Mouse (Mus musculus): ENCODE results near the gene Gosr2.

Gosr2 gene

DNA sequence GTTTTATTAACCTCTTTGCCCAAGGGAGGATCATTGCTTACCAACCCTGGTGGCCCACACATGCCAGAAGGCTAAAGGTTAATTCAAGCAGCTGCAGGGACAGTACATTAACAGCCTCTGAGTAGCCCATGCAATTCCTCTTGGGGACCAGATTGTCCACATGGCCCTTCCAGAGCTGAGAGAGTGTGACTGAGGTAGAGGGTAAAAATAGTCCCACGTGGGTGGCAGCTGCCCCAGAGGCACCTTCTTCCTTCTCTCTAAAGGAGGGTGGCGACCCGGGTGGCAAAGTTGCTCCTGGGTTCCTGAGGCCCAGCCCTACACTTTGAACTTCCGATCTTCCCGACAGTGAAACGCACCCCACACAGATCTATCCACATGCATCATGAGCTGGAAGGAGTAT, 51.4 kb downstream of the Gosr2 start:
- DNase-seq, result no peak

DNA sequence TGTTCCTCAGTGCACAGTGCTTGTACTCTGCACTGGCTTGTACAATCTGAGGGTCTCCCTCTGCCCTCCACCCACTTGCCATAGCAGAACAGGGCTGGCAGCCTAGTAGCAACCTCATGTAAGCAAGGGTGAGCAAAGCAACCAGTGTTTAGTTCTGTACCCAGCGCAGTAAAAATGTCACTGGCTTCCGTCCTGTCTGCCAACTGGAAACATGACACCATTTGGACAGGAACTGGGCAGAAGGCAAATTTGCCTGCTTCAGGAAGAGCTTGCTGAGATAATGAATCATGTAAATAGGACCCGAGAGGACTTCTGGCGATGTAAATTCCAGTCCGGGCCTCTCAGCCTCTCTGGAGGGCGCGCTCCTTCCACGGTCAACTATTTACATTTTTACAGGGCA, 52.0 kb downstream of the Gosr2 start:
- DNase-seq, result no peak

DNA sequence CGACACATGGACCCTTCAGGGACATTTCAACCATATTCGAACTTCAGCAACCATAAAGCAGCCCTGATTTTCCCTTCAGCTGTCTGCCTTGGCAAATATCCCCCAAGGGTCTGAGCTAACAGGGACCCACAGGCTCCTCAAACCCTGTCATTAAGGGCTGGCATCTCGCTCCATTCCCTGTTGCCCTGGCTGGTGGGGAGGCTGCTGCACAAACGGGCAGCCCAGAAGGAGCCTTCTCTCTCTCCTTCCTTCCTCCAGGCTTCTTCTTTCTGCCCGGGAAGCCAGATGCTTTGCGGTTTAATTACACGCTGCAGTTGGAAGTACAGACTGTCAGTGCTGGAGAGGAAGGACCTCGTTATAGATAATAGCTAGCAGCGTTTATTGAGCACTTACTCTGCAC, 54.5 kb downstream of the Gosr2 start:
- no peak for DNase-seq

GRCm38 (mm10) chr11:103639407-103639946, 58.2 kb downstream of the Gosr2 start:
- DNase-seq, result peak; percentile 47

DNA sequence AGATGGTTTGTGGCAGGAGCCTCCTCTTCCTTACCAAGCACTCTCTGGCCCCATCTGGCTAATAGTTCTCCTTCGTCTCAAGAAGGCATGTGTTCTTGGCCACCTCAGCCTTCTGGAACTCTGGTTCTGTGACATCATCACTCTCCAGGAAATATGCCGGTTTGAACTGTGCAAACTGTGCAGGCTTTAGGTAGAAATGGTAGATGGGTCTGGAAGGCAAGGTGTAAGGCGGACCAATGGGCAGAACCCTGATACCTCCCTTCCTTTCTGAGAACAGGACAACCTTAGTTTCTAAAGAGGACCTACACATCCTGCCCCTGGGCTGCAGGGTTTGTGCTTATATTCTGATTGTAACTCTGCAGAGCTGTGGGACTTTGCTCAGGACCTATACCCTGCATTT, 58.9 kb downstream of the Gosr2 start, which contains the start of gene Lyzl6:
Lyzl6 (minus strand) TSS at position 101 of the 400 bp plus-strand sequence.
- no peak for DNase-seq

GRCm38 (mm10) chr11:103636261-103636660, 61.4 kb downstream of the Gosr2 start:
- DNase-seq, result no peak

DNA sequence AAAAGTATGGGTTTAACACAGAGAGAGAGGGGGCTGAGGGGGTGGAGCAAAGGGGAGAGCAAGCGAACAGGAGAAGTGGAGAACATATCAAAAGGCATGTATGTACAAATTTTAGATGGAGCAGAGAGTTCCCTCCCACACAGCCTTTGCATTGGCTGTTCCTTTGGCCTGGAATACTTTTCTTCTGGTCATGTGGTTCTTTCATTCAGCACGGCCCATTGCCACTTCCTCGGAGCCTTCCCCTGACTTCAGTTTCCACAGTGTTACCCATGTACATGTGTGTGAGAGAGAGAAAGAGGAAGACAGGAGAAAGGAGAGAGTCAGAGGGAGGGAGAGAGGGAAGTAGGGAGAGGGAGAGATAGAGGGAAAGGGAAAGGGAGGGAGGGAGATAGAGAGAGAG, 62.2 kb downstream of the Gosr2 start:
- DNase-seq, result no peak

- DNase-seq, result no peak
Observed at GRCm38 (mm10) chr11:103634806-103635205, 62.9 kb downstream of the Gosr2 start.

DNA sequence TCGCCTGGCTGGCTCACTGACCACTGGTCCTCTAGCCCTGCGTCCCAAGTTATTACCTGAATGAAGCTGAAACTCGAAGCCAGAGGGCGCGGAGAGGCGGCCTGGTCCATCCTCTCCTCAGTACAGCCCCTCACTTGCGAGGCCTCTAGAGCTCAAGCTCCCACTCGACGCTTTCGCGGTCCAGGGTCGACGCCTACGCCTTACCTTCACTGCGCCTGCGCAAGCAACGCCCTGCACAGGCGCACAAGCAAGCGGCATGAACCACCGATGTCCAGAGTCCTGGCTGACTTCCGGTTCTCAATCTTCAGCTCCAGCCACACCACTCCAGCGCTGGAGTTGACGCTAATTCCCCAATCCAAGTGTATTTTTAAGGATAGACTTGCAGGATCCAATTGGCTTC, 70.2 kb downstream of the Gosr2 start:
- DNase-seq, result no peak

All from kidney, adult 9 months (tissue).